Mouse (Mus musculus) stomach, embryonic 16.5 days (tissue): ENCODE results near the gene 4930558K02Rik. TPM values are rescaled to one million over a fixed set of nuclear protein-coding genes. Genes with fewer than 3 reads are reported as not detected.

Experiments
- ATAC-seq: fragments of 200-750 bp; cut with Nextera tagmentation; 2 replicates; pipeline ENCODE4 v1.8.0; 2017; ENCODE audit warnings: moderate number of reproducible peaks, moderate TSS enrichment; ENCODE audit not compliant: insufficient read depth, low FRiP score
- H3K27ac ChIP-seq: fragments of 300-500 bp; sonication (generic); 2 replicates; pipeline ENCODE4 v1.5.1; 2014; ENCODE audit warnings: low read length
- H3K27me3 ChIP-seq: fragments of 300-500 bp; sonication (generic); 2 replicates; pipeline ENCODE4 v1.6.1; 2014; ENCODE audit warnings: low read length, control low read depth, mixed read lengths; ENCODE audit not compliant: control insufficient read depth, insufficient read depth
- H3K36me3 ChIP-seq: fragments of 300-500 bp; sonication (generic); 2 replicates; pipeline ENCODE4 v1.6.1; 2014; ENCODE audit warnings: low read length; ENCODE audit not compliant: control insufficient read depth, insufficient read depth
- H3K4me1 ChIP-seq: fragments of 300-500 bp; sonication (generic); 2 replicates; pipeline ENCODE4 v1.6.1; 2014; ENCODE audit warnings: low read length, control low read depth, mixed read lengths; ENCODE audit not compliant: control insufficient read depth, insufficient read depth
- H3K4me2 ChIP-seq: fragments of 300-500 bp; sonication (generic); 2 replicates; pipeline ENCODE4 v1.6.1; 2014; ENCODE audit warnings: low read depth, low read length, mixed read lengths
- H3K4me3 ChIP-seq: fragments of 300-500 bp; sonication (generic); replicated peaks from 2 replicates; pipeline ENCODE4 v1.5.1; 2014; ENCODE audit warnings: mild to moderate bottlenecking, low read length
- H3K9ac ChIP-seq: fragments of 300-500 bp; sonication (generic); 2 replicates; pipeline ENCODE4 v1.6.1; 2014; ENCODE audit warnings: low read length
- H3K9me3 ChIP-seq: fragments of 300-500 bp; sonication (generic); replicated peaks from 2 replicates; pipeline ENCODE4 v1.6.1; 2016; ENCODE audit warnings: low read length, control low read depth; ENCODE audit not compliant: control insufficient read depth
- WGBS: fragments of 180-500 bp; shearing (Covaris S2); extraction: QIAGEN DNeasy Blood & Tissue Kit; methylation state at CpG from one replicate; pipeline ENCODE4 v1.1.7; 2014; 5-methylcytosine and 5-hydroxymethylcytosine counted together
- polyA plus RNA-seq: library from polyadenylated mRNA; unstranded; fragments of >200 nt; fragmentation: Nextera tagmentation; extraction: Ambion mirVana; gene quantifications from 2 replicates; pipeline ENCODE4 v1.2.1, GENCODE M21; 2015

Gene 4930558K02Rik
- polyA plus RNA-seq, 1 experiment from 2014 or later = not detected

DNA sequence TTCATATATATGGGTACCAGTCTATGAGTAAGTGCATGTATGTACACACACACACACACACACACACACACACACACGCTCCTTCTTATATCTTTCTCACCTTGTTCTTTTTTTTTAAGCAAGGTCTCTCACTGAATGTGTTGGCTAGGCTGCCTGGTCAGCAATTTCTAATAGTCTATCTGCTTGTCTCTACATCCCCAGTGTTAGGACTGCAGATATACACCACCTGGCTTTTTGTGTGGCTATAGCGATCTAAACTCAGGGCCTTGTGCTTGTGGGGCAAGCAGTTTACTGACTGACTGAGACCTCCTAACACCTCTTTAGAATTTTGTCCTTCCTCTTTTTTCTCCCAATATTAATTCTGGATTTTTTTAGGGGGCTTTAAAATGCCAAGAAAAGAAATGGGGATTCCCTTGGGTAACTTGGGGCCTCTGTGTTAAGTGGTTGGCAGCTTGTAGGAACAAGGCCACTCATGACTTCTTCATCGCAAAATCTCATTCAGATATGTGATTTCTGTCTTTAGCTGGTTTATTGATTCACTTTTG lies 61.4 kb downstream of the 4930558K02Rik start:
- no peak overlapping the region for H3K9ac ChIP-seq
- H3K27me3 ChIP-seq = no peaks in the 10 kb centered on the region
- H3K27ac ChIP-seq = no peak overlapping the region
- H3K4me1 ChIP-seq = peaks cover 7% of the 10 kb centered on the region; the same call in 1 of the 2 replicates
- H3K4me3 ChIP-seq = no peak overlapping the region
- 74% methylated on average over 3 of the region's 3 CpGs for WGBS
- no peak for ATAC-seq
- no peaks in the 10 kb centered on the region for H3K36me3 ChIP-seq
- H3K9me3 ChIP-seq = no peaks in the 10 kb centered on the region
- H3K4me2 ChIP-seq = no peak overlapping the region

DNA sequence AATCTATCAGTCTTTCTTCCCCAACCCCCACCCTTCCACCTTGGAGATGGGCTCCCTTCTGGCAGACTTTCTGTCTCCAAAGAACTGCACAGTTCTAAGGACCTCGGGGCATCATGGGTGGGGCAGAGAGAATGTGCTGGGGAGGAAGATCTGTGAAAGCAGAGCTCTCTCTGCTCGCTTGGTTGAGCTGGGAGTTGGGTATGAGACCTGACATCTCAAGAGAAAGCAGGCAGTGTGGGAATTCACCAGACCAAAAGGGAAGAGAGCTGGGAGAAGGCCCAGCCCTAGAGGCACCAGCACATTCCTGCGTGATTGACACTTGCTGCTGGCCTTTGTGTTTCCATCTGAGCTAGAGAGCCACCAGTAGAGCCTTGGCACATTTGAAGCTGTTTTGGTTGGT lies 63.4 kb downstream of the 4930558K02Rik start:
- no peaks in the 10 kb centered on the region for H3K27me3 ChIP-seq
- H3K4me2 ChIP-seq = no peak overlapping the region
- peaks cover 7% of the 10 kb centered on the region; the same call in 1 of the 2 replicates for H3K4me1 ChIP-seq
- ATAC-seq = no peak
- no peaks in the 10 kb centered on the region for H3K36me3 ChIP-seq
- no peak overlapping the region for H3K4me3 ChIP-seq
- H3K27ac ChIP-seq = no peak overlapping the region
- H3K9me3 ChIP-seq = no peaks in the 10 kb centered on the region
- no peak overlapping the region for H3K9ac ChIP-seq
- WGBS = 53% methylated on average over 3 of the region's 3 CpGs

DNA sequence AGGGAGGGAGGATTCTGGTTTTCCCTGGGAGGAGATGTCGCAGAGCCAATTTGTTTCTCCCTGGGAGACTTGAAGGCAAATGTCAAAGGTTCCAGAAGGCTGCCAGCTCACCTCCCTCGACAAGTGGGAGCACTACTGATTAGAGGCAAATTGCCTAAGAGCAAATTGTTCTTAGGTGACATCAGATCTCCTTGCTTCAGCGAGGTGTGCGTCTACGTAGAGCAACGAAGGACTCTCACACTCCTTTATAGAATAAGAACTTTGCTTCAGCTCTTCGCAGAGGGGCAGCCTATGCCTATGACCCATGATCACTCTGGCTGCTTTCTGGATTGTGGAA lies 65.8 kb downstream of the 4930558K02Rik start:
- Histone ChIP-seq H3K4me3 (no peak overlapping the region), H3K4me2 (no peak overlapping the region), H3K9ac (no peak overlapping the region), H3K9me3 (no peaks in the 10 kb centered on the region), H3K36me3 (no peaks in the 10 kb centered on the region), H3K27me3 (no peaks in the 10 kb centered on the region), H3K27ac (no peak overlapping the region), H3K4me1 (peaks cover 7% of the 10 kb centered on the region; the same call in 1 of the 2 replicates)
- WGBS = 56% methylated on average over 7 of the region's 7 CpGs
- no peak for ATAC-seq

DNA sequence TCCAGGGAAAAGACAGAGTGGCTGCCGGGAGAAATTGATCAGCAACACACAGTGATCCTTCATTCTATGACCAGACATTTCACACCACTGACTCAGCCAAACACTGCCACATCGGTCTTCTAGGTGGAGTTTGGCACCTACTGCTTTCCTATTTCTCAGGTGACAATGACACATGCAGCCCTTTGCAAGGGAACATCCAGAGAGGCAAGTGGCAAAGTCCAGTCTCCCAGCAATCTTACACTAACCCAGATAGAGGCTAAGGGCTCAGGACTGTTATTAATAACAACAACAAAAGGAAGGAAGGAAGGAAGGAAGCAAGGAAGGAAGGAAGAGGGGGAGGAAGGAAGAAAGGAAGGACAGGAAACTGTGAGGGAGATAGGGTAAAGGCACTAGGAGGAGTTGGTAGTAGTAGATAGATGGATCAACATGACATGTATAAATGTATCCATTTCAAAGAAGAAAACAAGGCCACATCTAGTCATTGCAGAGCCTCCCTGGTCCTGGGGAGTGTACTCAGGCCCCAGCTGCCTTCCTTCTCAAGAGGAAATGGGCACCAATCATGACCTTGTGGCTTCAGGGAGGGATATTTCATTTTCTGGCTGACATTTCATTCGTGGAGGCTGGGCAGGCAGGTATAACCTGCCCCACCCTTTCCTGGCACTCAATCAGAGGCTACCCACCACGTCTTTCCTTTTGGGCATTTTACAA lies 66.3 kb downstream of the 4930558K02Rik start:
- WGBS = 46% methylated on average over 4 of the region's 4 CpGs
- Histone ChIP-seq H3K36me3 (no peaks in the 10 kb centered on the region), H3K9me3 (no peaks in the 10 kb centered on the region), H3K4me3 (no peak overlapping the region), H3K27ac (no peak overlapping the region), H3K4me1 (peaks cover 7% of the 10 kb centered on the region; the same call in 1 of the 2 replicates), H3K27me3 (no peaks in the 10 kb centered on the region), H3K4me2 (no peak overlapping the region), H3K9ac (no peak overlapping the region)
- ATAC-seq = no peak

DNA sequence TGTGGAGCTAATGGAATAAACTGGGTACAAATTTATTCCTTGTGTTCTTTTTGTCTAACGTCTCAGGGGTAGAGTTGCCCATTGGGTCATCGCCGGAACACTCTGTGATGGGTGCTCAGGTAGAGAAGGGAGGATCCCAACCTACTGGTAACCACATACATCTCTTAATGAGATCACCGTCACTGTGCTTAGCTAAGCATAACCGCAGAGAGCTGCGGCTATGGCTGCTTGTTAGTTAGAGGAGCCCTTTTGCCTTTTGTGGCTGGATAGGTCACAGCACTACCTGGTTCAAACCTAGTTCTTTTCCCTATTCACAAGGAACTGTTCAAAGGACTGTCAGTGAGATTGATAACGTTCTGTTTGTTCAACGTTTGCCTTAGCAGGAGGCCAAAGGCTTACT lies 70.4 kb downstream of the 4930558K02Rik start:
- peaks cover 6% of the 10 kb centered on the region; the same call in 1 of the 2 replicates for H3K4me1 ChIP-seq
- 65% methylated on average over 8 of the region's 8 CpGs for WGBS
- H3K36me3 ChIP-seq = no peaks in the 10 kb centered on the region
- H3K9ac ChIP-seq = no peak overlapping the region
- no peak overlapping the region for H3K27ac ChIP-seq
- no peaks in the 10 kb centered on the region for H3K9me3 ChIP-seq
- H3K27me3 ChIP-seq = no peaks in the 10 kb centered on the region
- ATAC-seq = peak; percentile 21; the same call in 1 of the 2 replicates
- no peak overlapping the region for H3K4me3 ChIP-seq
- no peak overlapping the region for H3K4me2 ChIP-seq

DNA sequence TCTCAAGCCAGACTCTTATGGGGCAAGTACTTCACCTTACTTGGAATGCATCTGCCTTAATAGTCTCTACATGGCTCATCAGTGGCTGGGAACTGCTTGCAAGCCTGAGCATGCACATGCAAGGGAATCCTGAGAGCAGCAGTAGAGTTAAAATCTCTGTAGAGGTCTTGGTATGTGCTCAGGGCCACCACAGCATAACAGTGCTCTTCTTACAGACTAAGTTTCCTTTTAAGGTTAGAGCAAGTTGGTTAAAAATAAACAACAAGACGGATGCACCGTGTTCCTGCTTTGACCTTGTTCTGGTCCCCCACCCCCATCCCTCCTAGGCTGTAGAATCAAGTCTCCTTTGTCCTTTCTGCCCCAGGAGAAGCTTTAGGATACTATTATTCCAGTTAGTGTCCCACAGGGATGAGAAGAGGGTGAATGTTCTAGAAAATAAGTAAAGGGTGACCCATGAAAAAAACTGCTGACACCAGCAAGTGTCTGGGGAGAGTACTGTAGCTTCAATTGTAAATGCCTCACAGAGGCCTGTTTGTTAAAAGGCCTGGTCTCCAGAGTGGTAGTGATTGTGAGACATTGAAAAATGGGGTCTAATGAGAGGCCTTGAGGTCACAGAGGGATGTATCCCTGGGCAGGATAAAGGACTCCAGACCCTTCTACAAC lies 71.5 kb downstream of the 4930558K02Rik start:
- 9% methylated on average over 2 of the region's 2 CpGs for WGBS
- H3K36me3 ChIP-seq = no peaks in the 10 kb centered on the region
- ATAC-seq = peak; percentile 64

DNA sequence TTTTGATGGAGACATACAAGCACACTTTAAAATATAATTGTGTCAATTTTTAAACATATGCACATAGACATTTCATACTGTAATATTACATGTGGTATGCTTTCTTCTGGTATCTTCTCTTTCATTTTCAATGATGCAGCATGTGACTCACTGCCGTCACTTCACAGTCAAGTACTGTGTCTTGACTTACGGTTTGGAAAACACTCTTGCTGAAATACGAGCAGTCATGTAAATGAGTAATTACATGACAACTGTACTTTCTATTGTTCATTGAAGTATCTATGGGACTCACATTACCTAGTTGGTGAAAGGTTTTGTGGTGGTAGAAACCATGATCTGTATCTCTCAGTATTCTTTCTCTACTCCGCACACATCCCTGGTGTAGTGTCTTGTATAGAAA lies 72.3 kb downstream of the 4930558K02Rik start:
- no peaks in the 10 kb centered on the region for H3K9me3 ChIP-seq
- no peak overlapping the region for H3K27ac ChIP-seq
- no peak overlapping the region for H3K4me3 ChIP-seq
- 78% methylated on average over 4 of the region's 4 CpGs for WGBS
- no peak overlapping the region for H3K9ac ChIP-seq
- no peaks in the 10 kb centered on the region for H3K36me3 ChIP-seq
- H3K4me1 ChIP-seq = peaks cover 2% of the 10 kb centered on the region; the same call in 1 of the 2 replicates
- ATAC-seq = no peak
- H3K27me3 ChIP-seq = no peaks in the 10 kb centered on the region
- no peak overlapping the region for H3K4me2 ChIP-seq

More for the DNA sequence above, 71.5 kb downstream of the 4930558K02Rik start:
- H3K27ac ChIP-seq = peak overlapping the region; percentile 21; the same call in 1 of the 2 replicates
- H3K9ac ChIP-seq = no peak overlapping the region
- no peaks in the 10 kb centered on the region for H3K27me3 ChIP-seq
- H3K4me3 ChIP-seq = no peak overlapping the region
- peaks cover 2% of the 10 kb centered on the region; the same call in 1 of the 2 replicates for H3K4me1 ChIP-seq
- H3K4me2 ChIP-seq = no peak overlapping the region
- H3K9me3 ChIP-seq = no peaks in the 10 kb centered on the region

DNA sequence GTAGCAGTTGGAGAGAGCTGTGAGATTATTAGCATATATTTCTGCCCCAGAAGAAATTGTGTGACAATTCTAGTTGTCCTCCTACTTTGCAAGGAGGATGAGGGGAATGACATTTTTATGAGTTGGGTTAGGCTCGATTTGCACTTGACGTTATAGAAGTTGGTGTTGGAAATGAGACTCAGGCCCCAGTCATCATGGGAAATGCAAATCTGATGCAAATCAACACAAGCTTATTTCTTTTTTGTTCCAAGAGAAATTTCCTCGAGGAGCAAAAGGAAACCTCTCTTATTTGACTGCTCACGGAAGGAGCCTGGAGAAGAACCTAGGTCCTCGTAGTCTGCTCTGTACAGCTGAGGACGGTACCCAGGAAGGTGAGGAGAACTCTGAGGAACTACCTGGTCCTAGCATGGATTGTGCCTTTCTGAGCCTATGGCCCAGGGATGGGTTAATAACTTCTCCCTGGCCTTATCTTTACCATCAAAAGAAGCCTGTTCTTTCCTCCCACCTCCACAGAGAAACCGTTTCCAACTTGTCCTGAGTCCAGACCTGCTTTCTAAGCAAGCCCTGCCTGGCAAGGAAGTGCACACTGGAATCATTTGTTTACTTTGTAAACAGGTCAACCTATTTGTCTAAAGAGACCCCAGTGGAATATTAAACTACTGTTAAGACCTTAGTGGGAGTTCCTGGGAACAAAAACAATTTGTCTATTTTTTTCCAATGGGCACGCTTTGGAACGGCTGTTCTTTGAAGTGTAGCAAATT lies 76.6 kb downstream of the 4930558K02Rik start:
- ATAC-seq = no peak
- Histone ChIP-seq H3K4me1 (peaks cover 2% of the 10 kb centered on the region; the same call in 1 of the 2 replicates), H3K36me3 (no peaks in the 10 kb centered on the region), H3K4me2 (no peak overlapping the region), H3K4me3 (no peak overlapping the region), H3K27ac (no peak overlapping the region), H3K9me3 (no peaks in the 10 kb centered on the region), H3K9ac (no peak overlapping the region), H3K27me3 (no peaks in the 10 kb centered on the region)
- WGBS = 67% methylated on average over 9 of the region's 9 CpGs
